In genomic region chr17:46170538-46170937, GRCm38 (mm10) we compare ENCODE assay signal across 8 mouse cellular contexts. TPM values are rescaled to one million over a fixed set of nuclear protein-coding genes. Genes with fewer than 3 reads are reported as not detected.
DNase-seq lines count a peak whose midpoint lies in the region; ATAC-seq and TF ChIP-seq lines count a peak whose summit lies in the region.

No protein-coding gene starts in this region.

- no peaks in the 10 kb centered on the region for H3K27me3 ChIP-seq in hindbrain, embryonic 14.5 days (ENCODE audit: control insufficient read depth, insufficient read depth, low read length)
- no peaks in the 10 kb centered on the region for H3K27me3 ChIP-seq in hindbrain, embryonic 12.5 days

- peaks cover 82% of the 10 kb centered on the region for H3K36me3 ChIP-seq in hindbrain, embryonic 14.5 days (replicated peaks; ENCODE audit: control insufficient read depth, insufficient read depth)
- peaks cover 68% of the 10 kb centered on the region for H3K36me3 ChIP-seq in hindbrain, embryonic 12.5 days

- no peak overlapping the region for H3K27ac ChIP-seq in hindbrain, embryonic 14.5 days
- H3K27ac ChIP-seq in hindbrain, embryonic 12.5 days = no peak overlapping the region
- H3K27ac ChIP-seq in cortical plate, adult 2 months (ENCODE audit: insufficient read depth, low read length) = no peak overlapping the region

- peak; percentile 62 for TF ChIP-seq CTCF in cortical plate, adult 2 months (IDR thresholded peaks at IDR 0.05; ENCODE audit: extremely low read depth, insufficient read depth, low read length)

- no peak for TF ChIP-seq POLR2A in cortical plate, adult 2 months (IDR thresholded peaks at IDR 0.05; ENCODE audit: extremely low read depth, insufficient read depth, low read length)

- DNase-seq in hindbrain, embryonic 14.5 days (ENCODE audit: low spot score) = peak; percentile 68
- DNase-seq in CD8-positive naive resting alpha-beta T cell, adult 2 months (ENCODE audit: low read depth in 2 of 2, low spot score in 2 of 2) = peak; percentile 31 to 53
- DNase-seq in lung, postnatal 14 days = peak; percentile 46
- DNase-seq in layer of hippocampus, adult 18-20 months (ENCODE audit: low spot score in 2 of 2) = no peak
- no peak for DNase-seq in frontal cortex, postnatal 10 days (ENCODE audit: low spot score in 2 of 2)
- no peak for DNase-seq in left cerebral cortex, adult 8-10 months (ENCODE audit: low spot score in 2 of 2)

- H3K9me3 ChIP-seq in hindbrain, embryonic 14.5 days (ENCODE audit: control insufficient read depth, low read length) = no peaks in the 10 kb centered on the region
- H3K9me3 ChIP-seq in hindbrain, embryonic 12.5 days (replicated peaks) = no peaks in the 10 kb centered on the region

- no peak overlapping the region for H3K9ac ChIP-seq in hindbrain, embryonic 14.5 days
- H3K9ac ChIP-seq in hindbrain, embryonic 12.5 days = no peak overlapping the region

- no peak for ATAC-seq in hindbrain, embryonic 14.5 days (ENCODE audit: low FRiP score)
- no peak for ATAC-seq in hindbrain, embryonic 12.5 days (ENCODE audit: low FRiP score)

- 85% methylated on average over 3 of the region's 3 CpGs for WGBS in hindbrain, embryonic 14.5 days
- WGBS in hindbrain, embryonic 12.5 days = 79% methylated on average over 3 of the region's 3 CpGs

- H3K4me1 ChIP-seq in hindbrain, embryonic 14.5 days (replicated peaks; ENCODE audit: control insufficient read depth, insufficient read depth, low read length) = no peaks in the 10 kb centered on the region
- H3K4me1 ChIP-seq in hindbrain, embryonic 12.5 days = no peaks in the 10 kb centered on the region
- H3K4me1 ChIP-seq in cortical plate, adult 2 months (ENCODE audit: control insufficient read depth, insufficient read depth, low read length) = no peaks in the 10 kb centered on the region

- H3K4me2 ChIP-seq in hindbrain, embryonic 14.5 days (replicated peaks) = no peak overlapping the region
- H3K4me2 ChIP-seq in hindbrain, embryonic 12.5 days (replicated peaks) = no peak overlapping the region

- no peak overlapping the region for H3K4me3 ChIP-seq in hindbrain, embryonic 14.5 days (replicated peaks; ENCODE audit: low read length)
- no peak overlapping the region for H3K4me3 ChIP-seq in hindbrain, embryonic 12.5 days
- no peak overlapping the region for H3K4me3 ChIP-seq in cortical plate, adult 2 months (ENCODE audit: insufficient read depth, low read length)

RNA-seq across cellular contexts. Expression of gene Gtpbp2, which starts 9.7 kb away (rescaled TPM):
- polyA plus RNA-seq in hindbrain, embryonic 14.5 days (2014; fragmentation: Nextera tagmentation; extraction: Ambion mirVana) = 25.7 and 29.9 TPM in 2 replicates
- polyA plus RNA-seq in hindbrain, embryonic 12.5 days (2016; fragmentation: Nextera tagmentation; extraction: Ambion mirVana) = 49.3 and 54.1 TPM in 2 replicates
- polyA plus RNA-seq in cortical plate, adult 2 months (2012; rRNA removed) = 161 and 187 TPM in 2 replicates
- total RNA-seq in layer of hippocampus, adult 18-20 months (2021) = 100 to 1,000 TPM; 104 to 110 TPM
- 100 to 1,000 TPM in 3 of 4 experiments, 10 to 100 TPM in 1; 93.8 to 107 (median 103) TPM for total RNA-seq in left cerebral cortex, adult 8-10 months (2022)

RNA-seq across cellular contexts. Expression of gene Mad2l1bp, which starts 17.2 kb away (rescaled TPM):
- 19.6 and 21.9 TPM in 2 replicates for polyA plus RNA-seq in hindbrain, embryonic 14.5 days (2014; fragmentation: Nextera tagmentation; extraction: Ambion mirVana)
- polyA plus RNA-seq in hindbrain, embryonic 12.5 days (2016; fragmentation: Nextera tagmentation; extraction: Ambion mirVana) = 27.6 and 30.6 TPM in 2 replicates
- 16.0 and 17.6 TPM in 2 replicates for polyA plus RNA-seq in cortical plate, adult 2 months (2012; rRNA removed)
- total RNA-seq in layer of hippocampus, adult 18-20 months (2021) = 10 to 100 TPM; 10.5 to 11.2 TPM
- 10 to 100 TPM; 13.0 to 15.8 (median 14.3) TPM for total RNA-seq in left cerebral cortex, adult 8-10 months (2022)

RNA-seq across cellular contexts. Expression of gene Rsph9, which starts 26.5 kb away (rescaled TPM):
- 50.3 and 52.5 TPM in 2 replicates for polyA plus RNA-seq in hindbrain, embryonic 14.5 days (2014; fragmentation: Nextera tagmentation; extraction: Ambion mirVana)
- polyA plus RNA-seq in hindbrain, embryonic 12.5 days (2016; fragmentation: Nextera tagmentation; extraction: Ambion mirVana) = 20.3 and 21.5 TPM in 2 replicates
- polyA plus RNA-seq in cortical plate, adult 2 months (2012; rRNA removed) = 27.3 and 29.9 TPM in 2 replicates
- total RNA-seq in layer of hippocampus, adult 18-20 months (2021) = 10 to 100 TPM; 26.2 to 28.5 TPM
- total RNA-seq in left cerebral cortex, adult 8-10 months (2022) = 10 to 100 TPM; 17.8 to 21.3 (median 19.5) TPM

RNA-seq across cellular contexts. Expression of gene Polh, which starts 31.9 kb away (rescaled TPM):
- polyA plus RNA-seq in hindbrain, embryonic 14.5 days (2014; fragmentation: Nextera tagmentation; extraction: Ambion mirVana) = 5.5 and 6.4 TPM in 2 replicates
- 12.4 and 14.0 TPM in 2 replicates for polyA plus RNA-seq in hindbrain, embryonic 12.5 days (2016; fragmentation: Nextera tagmentation; extraction: Ambion mirVana)
- 3.7 and 4.2 TPM in 2 replicates for polyA plus RNA-seq in cortical plate, adult 2 months (2012; rRNA removed)
- 1 to 10 TPM; 4.7 to 5.9 TPM for total RNA-seq in layer of hippocampus, adult 18-20 months (2021)
- total RNA-seq in left cerebral cortex, adult 8-10 months (2022) = 1 to 10 TPM; 5.3 to 7.8 (median 6.8) TPM

RNA-seq across cellular contexts. Expression of gene Xpo5, which starts 32.0 kb away (rescaled TPM):
- 43.4 and 44.4 TPM in 2 replicates for polyA plus RNA-seq in hindbrain, embryonic 14.5 days (2014; fragmentation: Nextera tagmentation; extraction: Ambion mirVana)
- polyA plus RNA-seq in hindbrain, embryonic 12.5 days (2016; fragmentation: Nextera tagmentation; extraction: Ambion mirVana) = 57.6 and 58.3 TPM in 2 replicates
- 40.2 and 41.5 TPM in 2 replicates for polyA plus RNA-seq in cortical plate, adult 2 months (2012; rRNA removed)
- 10 to 100 TPM; 46.6 to 47.2 TPM for total RNA-seq in layer of hippocampus, adult 18-20 months (2021)
- total RNA-seq in left cerebral cortex, adult 8-10 months (2022) = 10 to 100 TPM; 38.3 to 42.7 (median 41.8) TPM

Comparison
In these comparisons a context has a peak if more than half of its experiments do, and no peak if none do; other contexts are left out.
1. DNase-seq: peak in hindbrain, embryonic 14.5 days (single experiment), CD8-positive naive resting alpha-beta T cell, adult 2 months (2 of 2) and lung, postnatal 14 days (single experiment); none in layer of hippocampus, adult 18-20 months (0 of 2), frontal cortex, postnatal 10 days (0 of 2) and left cerebral cortex, adult 8-10 months (0 of 2).